Mouse (Mus musculus) hindbrain, embryonic 10.5 days (tissue): ENCODE results near the gene Mpnd. TPM values are rescaled to one million over a fixed set of nuclear protein-coding genes. Genes with fewer than 3 reads are reported as not detected.
"Not testable (repeated sequence)": the region's sequence is repeated elsewhere in the genome, so short reads cannot be mapped to it uniquely, and the experiment has no call there.

Source experiments
- DNase-seq: peaks from one replicate; pipeline ENCODE4 v3.0.0-alpha.2; 2017; ENCODE audit warnings: low spot score
- H3K27ac ChIP-seq: fragments of 300-500 bp; sonication (generic); 2 replicates; pipeline ENCODE4 v1.5.1; 2016; ENCODE audit warnings: mild to moderate bottlenecking, moderate library complexity
- H3K27me3 ChIP-seq: fragments of 300-500 bp; sonication (generic); 2 replicates; pipeline ENCODE4 v1.6.1; 2016; ENCODE audit warnings: mild to moderate bottlenecking; ENCODE audit not compliant: poor library complexity, insufficient read depth, severe bottlenecking
- H3K36me3 ChIP-seq: fragments of 300-500 bp; sonication (generic); 2 replicates; pipeline ENCODE4 v1.6.1; 2016; ENCODE audit warnings: mild to moderate bottlenecking, moderate library complexity
- H3K4me1 ChIP-seq: fragments of 300-500 bp; sonication (generic); replicated peaks from 2 replicates; pipeline ENCODE4 v1.6.1; 2016; ENCODE audit warnings: mild to moderate bottlenecking
- H3K4me3 ChIP-seq: fragments of 300-500 bp; sonication (generic); 2 replicates; pipeline ENCODE4 v1.5.1; 2016; ENCODE audit warnings: mild to moderate bottlenecking, moderate library complexity
- H3K9me3 ChIP-seq: fragments of 300-500 bp; sonication (generic); 2 replicates; pipeline ENCODE4 v1.6.1; 2016; ENCODE audit warnings: mild to moderate bottlenecking, moderate library complexity
- WGBS: fragments of 180-500 bp; shearing (Covaris S2); methylation state at CpG from one replicate; pipeline ENCODE4 v1.1.7; 2016; 5-methylcytosine and 5-hydroxymethylcytosine counted together
- polyA plus RNA-seq: library from polyadenylated mRNA; unstranded; fragments of >200 nt; fragmentation: Nextera tagmentation; extraction: Ambion mirVana; gene quantifications from 2 replicates; pipeline ENCODE4 v1.2.1, GENCODE M21; 2016

Mpnd gene
- polyA plus RNA-seq, 1 experiment from 2014 or later = 177 TPM

DNA sequence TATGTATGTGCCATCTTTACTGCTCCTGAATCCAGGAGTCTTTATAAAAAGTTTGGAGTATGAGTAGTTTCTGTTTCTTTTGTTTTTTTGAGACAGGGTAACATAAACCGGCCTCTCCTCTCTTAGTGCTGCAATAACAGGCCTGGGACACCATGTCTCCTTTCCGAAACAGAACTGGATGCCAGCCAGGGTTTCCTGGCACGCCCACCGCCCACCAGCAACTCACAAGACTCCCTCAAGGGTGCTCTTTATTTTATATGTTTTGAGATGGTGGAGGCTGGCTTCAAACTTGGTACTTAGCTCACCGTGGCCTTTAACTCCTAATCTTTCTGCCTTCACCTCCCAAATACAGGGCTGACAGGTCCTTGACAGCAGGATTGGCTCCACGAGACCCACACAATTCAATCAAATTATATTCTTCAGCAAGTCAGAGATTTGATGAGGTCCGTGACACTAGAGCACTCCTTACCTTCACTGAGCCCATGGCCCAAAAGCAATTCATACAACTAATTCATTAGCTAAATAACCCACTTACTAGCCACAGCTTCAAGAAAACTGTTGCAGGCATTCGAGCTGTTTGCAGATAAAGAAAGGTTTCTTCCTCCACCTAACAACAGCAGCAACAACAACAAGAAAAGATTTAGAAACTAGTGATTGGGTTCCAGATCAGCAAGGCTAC is 33.2 kb downstream of the Mpnd start:
- DNase-seq = no peak
- no peaks in the 10 kb centered on the region for H3K9me3 ChIP-seq
- no peak overlapping the region for H3K4me3 ChIP-seq
- H3K27me3 ChIP-seq = no peaks in the 10 kb centered on the region
- peaks cover 25% of the 10 kb centered on the region for H3K36me3 ChIP-seq
- 88% methylated on average over 8 of the region's 8 CpGs for WGBS
- peaks cover 43% of the 10 kb centered on the region for H3K4me1 ChIP-seq
- no peak overlapping the region for H3K27ac ChIP-seq

DNA sequence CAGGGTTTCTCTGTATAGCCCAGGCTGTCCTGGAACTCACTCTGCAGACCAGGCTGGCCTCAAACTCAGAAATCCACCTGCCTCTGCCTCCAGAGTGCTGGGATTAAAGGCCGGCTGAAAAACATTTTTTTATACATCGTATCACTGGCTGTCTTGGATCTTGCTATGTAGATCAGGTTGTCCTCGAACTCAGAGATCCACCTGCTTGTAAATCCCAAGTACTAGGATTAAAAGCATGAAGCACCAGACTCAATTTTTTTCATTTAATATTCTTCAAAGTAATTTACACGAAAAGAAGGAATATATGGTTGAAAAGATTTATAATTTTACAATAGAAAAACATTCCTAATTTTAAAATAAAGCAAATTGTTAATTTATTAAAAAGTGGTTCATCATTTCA is 33.8 kb downstream of the Mpnd start:
- H3K27me3 ChIP-seq = no peaks in the 10 kb centered on the region
- H3K4me1 ChIP-seq = peaks cover 37% of the 10 kb centered on the region
- 83% methylated on average over 4 of the region's 4 CpGs for WGBS
- DNase-seq = no peak
- peak overlapping the region; percentile 95; the same call in 1 of the 2 replicates for H3K27ac ChIP-seq
- H3K36me3 ChIP-seq = peaks cover 25% of the 10 kb centered on the region
- H3K4me3 ChIP-seq = peak overlapping the region; percentile 90; the same call in 1 of the 2 replicates
- no peaks in the 10 kb centered on the region for H3K9me3 ChIP-seq

DNA sequence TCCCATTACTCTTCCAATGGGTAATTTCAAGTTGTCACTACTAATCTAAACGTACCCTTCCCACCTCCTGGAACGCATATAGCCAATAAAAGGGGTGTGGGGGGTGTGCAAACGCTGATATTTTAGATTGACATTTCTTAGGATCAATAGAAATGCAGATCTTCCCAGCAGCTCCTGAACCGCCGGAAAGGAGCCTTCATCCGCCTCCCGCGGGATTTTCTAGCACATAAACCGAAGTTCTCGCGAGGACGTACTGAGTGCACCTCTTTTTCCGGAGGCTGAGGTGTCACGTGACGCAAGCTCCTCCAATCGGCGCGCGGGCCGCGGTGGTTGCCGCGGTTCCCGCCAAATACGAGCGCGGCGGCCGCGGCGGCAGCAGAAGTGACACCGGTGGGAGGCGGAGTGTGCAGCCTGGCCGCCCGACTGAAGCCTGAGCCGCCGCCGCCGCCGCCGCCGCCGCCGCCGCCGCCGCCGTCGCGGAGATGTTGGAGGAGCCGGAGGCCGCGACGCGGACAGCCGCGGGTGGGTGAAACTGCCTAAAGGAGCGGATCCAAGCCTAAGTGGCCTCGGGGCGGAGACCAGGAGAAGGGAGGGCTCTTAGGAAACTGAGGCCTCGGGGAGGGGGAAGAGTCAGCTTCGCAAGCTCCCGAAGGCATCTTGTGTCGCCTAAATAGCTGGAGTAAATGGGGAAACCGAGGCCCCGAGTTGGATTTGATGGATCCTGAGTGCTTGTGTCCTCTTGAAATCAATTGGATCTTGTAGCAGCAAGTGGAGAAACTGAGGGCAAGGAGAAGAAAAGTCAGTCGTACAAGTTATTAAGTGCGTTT is 34.7 kb downstream of the Mpnd start, which contains the start of gene Chaf1a:
Chaf1a (plus strand) TSS at position 410 of the 827 bp plus-strand sequence.
- H3K27me3 ChIP-seq = no peaks in the 10 kb centered on the region
- H3K9me3 ChIP-seq = no peaks in the 10 kb centered on the region
- H3K4me1 ChIP-seq = peaks cover 29% of the 10 kb centered on the region
- peaks cover 26% of the 10 kb centered on the region for H3K36me3 ChIP-seq
- peak within 1 kb of the TSS; percentile 90 for H3K4me3 ChIP-seq
- H3K27ac ChIP-seq = peak within 1 kb of the TSS; percentile 95
- peak; percentile 96 for DNase-seq
- WGBS = under 1% methylated on average over 68 of the region's 68 CpGs

DNA sequence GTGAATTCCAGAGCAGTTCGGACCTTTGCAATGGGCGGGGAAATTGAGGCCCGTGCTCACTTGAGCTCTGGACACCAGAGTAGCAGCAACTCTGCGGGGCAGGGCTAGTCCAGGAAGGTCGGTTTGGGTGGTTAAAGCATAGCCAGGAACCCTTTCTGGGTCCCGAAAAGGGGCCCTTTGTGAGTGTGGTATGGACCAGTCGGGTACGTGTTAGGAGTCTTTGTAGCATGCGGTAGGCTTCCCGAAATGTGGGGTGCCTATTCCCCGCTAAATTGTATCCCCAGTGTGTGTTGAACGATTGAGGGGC is 35.3 kb downstream of the Mpnd start:
- Histone ChIP-seq H3K27me3 (no peaks in the 10 kb centered on the region), H3K4me3 (peak overlapping the region; percentile 90), H3K4me1 (peaks cover 24% of the 10 kb centered on the region), H3K9me3 (no peaks in the 10 kb centered on the region), H3K27ac (peak overlapping the region; percentile 95), H3K36me3 (peaks cover 32% of the 10 kb centered on the region)
- WGBS = 3% methylated on average over 12 of the region's 12 CpGs
- DNase-seq = no peak

DNA sequence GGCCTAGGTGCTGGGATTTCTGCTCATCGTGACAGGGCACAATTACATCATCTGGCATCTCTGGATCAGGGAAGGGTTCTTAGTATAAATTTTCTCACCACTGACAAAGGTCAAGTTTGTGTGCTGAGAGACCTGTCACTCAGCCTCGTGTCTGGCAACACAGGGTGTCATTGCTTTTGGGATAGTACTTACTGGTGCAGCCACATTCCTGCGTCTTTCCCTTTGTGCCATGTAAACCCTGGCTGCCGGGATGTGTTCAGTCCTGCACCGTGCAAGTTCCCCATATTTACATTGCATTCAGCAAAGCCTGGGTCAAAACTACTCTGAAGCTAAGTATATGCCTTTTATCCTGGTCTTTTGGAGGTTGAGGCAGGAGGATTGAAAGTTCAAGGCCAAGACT is 45.9 kb downstream of the Mpnd start:
- no peaks in the 10 kb centered on the region for H3K27me3 ChIP-seq
- H3K27ac ChIP-seq = no peak overlapping the region
- 93% methylated on average over 5 of the region's 5 CpGs for WGBS
- no peaks in the 10 kb centered on the region for H3K4me1 ChIP-seq
- no peaks in the 10 kb centered on the region for H3K9me3 ChIP-seq
- DNase-seq = no peak
- H3K4me3 ChIP-seq = no peak overlapping the region
- peaks cover 97% of the 10 kb centered on the region for H3K36me3 ChIP-seq

DNA sequence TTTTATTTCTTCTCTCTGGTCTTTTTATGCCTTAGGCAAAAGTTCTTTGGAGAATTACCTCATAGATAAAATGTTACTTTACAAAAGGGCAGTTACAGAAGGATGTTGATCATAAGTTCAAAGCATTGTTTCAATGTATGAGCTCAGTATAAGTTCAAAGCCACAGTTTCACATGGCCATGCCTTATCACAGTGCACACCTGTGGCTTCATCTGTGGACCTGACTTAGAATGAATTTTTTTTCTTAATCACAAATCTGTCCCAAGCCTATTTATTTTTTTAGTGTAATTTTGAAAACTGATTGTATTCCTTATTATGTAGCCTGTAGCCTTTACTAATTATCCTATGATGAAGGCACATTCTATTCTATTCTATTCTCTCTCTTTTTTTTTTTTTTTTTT is 49.4 kb downstream of the Mpnd start:
- Histone ChIP-seq H3K27me3 (no peaks in the 10 kb centered on the region), H3K4me3 (no peak overlapping the region), H3K4me1 (no peaks in the 10 kb centered on the region), H3K9me3 (no peaks in the 10 kb centered on the region), H3K36me3 (peaks cover 97% of the 10 kb centered on the region), H3K27ac (no peak overlapping the region)
- no peak for DNase-seq

DNA sequence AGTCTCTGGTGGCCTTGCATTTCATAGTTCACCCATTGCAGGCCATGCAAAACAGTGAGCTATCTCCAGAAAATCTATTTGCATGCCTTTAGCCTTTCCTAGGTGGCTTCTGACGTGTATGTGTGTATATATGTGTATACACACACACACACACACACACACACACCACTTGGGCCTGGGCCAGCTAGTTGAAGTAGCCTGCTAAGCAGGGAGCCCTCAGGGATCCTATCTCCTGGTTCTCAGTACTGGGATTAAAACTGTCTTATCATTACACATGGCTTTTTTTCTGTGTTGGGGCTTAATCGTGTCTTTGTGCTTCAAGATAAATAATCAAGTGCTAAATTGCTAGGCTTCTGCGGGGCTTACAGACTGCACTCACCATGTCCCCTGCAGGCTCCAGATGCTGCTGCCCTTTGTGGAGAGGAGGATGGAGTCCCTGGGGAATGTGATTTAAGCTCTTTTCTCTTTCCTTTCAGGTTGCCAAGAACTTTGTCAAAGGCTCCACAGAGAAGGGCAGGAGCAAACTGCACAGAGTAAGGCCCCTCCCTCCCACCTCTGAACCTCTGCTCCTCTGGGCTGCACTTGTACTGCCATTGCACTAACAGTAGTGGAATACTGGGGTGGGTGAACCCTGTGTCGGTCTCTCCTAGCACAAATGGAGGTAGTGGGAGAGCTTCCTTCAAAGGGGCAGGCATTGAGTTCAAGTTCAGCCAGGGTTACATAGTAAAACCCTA is 50.6 kb downstream of the Mpnd start:
- H3K27ac ChIP-seq = no peak overlapping the region
- H3K36me3 ChIP-seq = peaks cover 97% of the 10 kb centered on the region
- H3K4me1 ChIP-seq = no peaks in the 10 kb centered on the region
- no peak overlapping the region for H3K4me3 ChIP-seq
- H3K9me3 ChIP-seq = no peaks in the 10 kb centered on the region
- 80% methylated on average over 4 of the region's 4 CpGs for WGBS
- H3K27me3 ChIP-seq = no peaks in the 10 kb centered on the region
- DNase-seq = no peak

DNA sequence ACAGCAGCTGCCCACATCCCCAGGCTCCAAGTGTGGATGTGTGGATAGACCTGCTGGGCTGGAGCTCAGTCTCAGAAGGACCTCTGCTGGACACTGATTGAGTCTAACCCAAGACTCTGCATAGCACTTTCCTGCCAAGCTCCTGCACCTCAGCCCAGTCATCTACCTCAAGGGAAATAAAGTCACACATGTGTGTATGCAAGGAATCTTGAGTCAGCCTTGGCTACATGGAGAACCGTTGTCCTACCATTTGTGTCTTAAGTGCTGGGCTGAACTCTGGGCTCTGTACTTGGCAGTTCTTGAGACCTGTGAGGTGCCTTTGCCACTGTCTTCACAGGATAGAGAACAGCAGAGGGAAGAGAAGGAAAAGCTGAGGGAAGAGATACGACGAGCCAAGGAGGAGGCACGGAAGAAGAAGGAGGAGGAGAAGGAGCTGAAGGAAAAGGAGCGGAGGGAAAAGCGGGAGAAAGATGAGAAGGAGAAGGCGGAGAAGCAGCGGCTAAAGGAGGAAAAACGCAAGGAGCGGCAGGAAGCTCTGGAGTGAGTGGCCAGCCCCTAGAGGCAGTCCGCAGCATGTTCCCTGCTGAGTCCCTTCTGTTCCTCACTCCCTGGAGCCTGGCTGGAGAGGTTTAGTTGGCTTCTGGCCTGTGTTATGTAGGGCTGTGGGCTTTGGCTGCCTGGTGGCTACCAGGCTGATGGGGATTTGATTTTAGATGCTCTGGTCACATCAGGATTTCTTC is 52.0 kb downstream of the Mpnd start:
- Histone ChIP-seq H3K4me3 (no peak overlapping the region), H3K4me1 (no peaks in the 10 kb centered on the region), H3K27ac (no peak overlapping the region), H3K27me3 (no peaks in the 10 kb centered on the region), H3K9me3 (no peaks in the 10 kb centered on the region), H3K36me3 (peaks cover 97% of the 10 kb centered on the region)
- no peak for DNase-seq
- WGBS = 83% methylated on average over 11 of the region's 11 CpGs

DNA sequence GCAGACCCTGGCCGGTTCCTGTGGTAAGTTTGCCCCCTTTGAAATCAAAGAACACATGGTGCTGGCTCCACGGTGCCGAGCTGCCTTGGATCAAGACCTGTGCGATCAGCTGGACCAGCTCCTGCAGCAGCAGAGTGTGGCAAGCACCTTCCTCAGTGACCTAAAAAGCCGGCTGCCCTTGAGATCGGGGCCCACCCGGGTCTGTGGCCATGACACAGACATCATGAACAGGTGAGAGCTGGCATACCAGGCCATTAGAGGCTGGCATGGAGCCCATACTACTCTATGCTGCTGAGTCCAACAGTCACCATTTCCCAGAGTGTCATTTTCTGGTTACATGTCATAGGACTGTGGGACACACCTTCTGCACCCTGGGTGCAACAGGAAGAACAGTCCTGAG is 56.6 kb downstream of the Mpnd start:
- Histone ChIP-seq H3K4me3 (no peak overlapping the region), H3K36me3 (peaks cover 100% of the 10 kb centered on the region), H3K4me1 (no peaks in the 10 kb centered on the region), H3K27me3 (no peaks in the 10 kb centered on the region), H3K9me3 (no peaks in the 10 kb centered on the region), H3K27ac (no peak overlapping the region)
- WGBS = 96% methylated on average over 7 of the region's 7 CpGs
- no peak for DNase-seq

DNA sequence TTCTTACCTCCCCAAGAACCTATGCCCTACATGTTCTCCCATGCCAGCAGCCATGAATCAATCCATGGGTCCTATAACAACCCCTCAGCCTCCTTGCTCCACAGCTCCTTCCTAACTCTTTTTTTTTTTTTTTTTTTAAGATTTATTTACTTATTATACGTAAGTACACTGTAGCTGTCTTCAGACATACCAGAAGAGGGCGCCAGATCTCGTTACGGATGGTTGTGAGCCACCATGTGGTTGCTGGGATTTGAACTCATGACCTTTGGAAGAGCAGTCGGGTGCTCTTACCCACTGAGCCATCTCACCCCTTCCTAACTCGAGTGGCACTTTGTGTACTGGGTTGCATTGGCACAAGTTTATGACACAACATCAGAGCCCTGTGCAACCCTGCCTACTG is 60.2 kb downstream of the Mpnd start:
- not testable (repeated sequence) for H3K4me3 ChIP-seq, H3K27me3 ChIP-seq, H3K9me3 ChIP-seq, H3K4me1 ChIP-seq, DNase-seq, H3K27ac ChIP-seq
- WGBS = 79% methylated on average over 6 of the region's 6 CpGs
- peaks cover 100% of the 10 kb centered on the region for H3K36me3 ChIP-seq
